Mouse (Mus musculus): ENCODE measurements around the gene Gm45021. TPM values are rescaled to one million over a fixed set of nuclear protein-coding genes. Genes with fewer than 3 reads are reported as not detected.

Gm45021 gene
- polyA plus RNA-seq (2015; fragmentation: Nextera tagmentation; extraction: Ambion mirVana), result not detected in 2 replicates

DNA sequence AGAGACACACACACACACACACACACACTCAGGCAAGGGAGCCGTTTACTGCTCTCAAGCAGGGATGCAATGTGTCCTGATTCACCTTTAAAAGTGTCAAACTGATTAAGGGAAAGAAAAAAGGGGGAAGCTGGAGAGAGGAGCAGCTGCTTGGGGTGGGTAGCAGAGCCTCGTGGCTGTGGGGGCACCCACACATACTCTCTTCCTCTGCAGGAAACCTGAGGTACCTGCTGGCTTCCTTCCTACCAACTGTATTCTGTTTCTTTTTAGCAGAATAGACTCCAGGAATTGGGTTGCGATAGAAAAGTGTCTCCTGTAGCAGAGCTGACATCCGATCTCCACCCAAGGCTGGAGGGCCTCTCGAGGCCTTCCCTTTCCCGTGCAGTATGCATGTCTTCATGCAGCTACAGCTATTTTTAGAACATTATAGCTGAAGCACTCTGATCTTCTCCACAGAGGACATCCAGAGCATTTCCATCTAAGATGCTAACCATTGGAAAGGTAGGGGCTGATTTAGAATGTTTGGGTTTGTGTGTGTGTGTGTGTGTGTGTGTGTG is at the start of gene Gm45021:
Gene Gm45021, plus strand, starts transcription at position 417 of the 557 bp plus-strand sequence.
- Histone ChIP-seq H3K9me3 (replicated peaks) (no peaks in the 10 kb centered on the region), H3K36me3 (no peaks in the 10 kb centered on the region), H3K27ac (replicated peaks) (no peak within 1 kb of the TSS), H3K9ac (replicated peaks) (no peak within 1 kb of the TSS), H3K4me3 (replicated peaks) (no peak within 1 kb of the TSS), H3K4me1 (peaks cover 9% of the 10 kb centered on the region), H3K27me3 (replicated peaks) (no peaks in the 10 kb centered on the region), H3K4me2 (no peak within 1 kb of the TSS)
- no peak for ATAC-seq (ENCODE audit: low FRiP score)
- 69% methylated on average over 6 of the region's 6 CpGs for WGBS

DNA sequence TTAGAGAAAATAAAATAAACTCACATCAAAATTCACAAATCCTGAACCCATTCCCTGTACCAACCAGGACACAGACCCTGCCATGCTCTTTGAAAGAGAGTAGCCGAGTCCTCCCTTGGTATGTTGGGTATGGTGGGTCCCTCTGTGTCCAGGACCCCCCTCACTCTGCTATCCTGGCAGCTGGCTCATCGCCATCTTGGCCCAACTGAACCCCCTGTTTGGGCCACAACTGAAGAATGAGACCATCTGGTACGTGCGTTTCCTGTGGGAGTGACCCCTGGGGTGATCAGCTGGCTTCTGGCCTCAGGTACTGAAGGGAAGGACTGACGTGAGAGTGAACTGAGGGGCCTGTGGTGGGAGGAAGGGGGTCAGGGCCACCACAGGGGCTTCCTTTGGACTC is 49.5 kb upstream of the Gm45021 start:
- H3K36me3 ChIP-seq, result peaks cover 17% of the 10 kb centered on the region
- no peak overlapping the region for H3K4me3 ChIP-seq (replicated peaks)
- H3K4me2 ChIP-seq, result no peak overlapping the region
- no peaks in the 10 kb centered on the region for H3K9me3 ChIP-seq (replicated peaks)
- H3K4me1 ChIP-seq, result peaks cover 32% of the 10 kb centered on the region
- no peak for ATAC-seq (ENCODE audit: low FRiP score)
- no peak overlapping the region for H3K27ac ChIP-seq (replicated peaks)
- no peak overlapping the region for H3K9ac ChIP-seq (replicated peaks)
- WGBS, result 63% methylated on average over 5 of the region's 5 CpGs
- no peaks in the 10 kb centered on the region for H3K27me3 ChIP-seq (replicated peaks)

DNA sequence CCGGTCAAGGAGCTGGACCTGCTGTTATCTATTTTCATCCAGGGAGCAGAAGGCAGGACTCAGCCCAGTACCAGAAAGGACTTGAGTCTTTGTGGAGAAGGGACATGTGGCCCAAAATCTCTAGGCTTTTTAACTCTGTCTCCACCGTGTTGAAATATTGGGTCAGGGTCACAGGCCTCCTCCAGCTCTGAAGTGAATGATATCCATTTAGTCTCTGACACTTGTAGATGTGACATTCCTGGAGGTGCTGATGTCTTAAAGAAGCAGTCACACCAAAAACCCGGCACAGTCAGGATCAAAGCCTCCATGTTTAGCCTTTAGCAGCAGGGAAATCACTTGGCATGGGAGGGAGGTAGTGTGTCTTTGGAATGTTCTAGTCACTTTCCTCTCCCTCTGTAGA is 48.7 kb upstream of the Gm45021 start:
- Histone ChIP-seq H3K4me1 (peaks cover 32% of the 10 kb centered on the region), H3K9ac (replicated peaks) (no peak overlapping the region), H3K27me3 (replicated peaks) (no peaks in the 10 kb centered on the region)

DNA sequence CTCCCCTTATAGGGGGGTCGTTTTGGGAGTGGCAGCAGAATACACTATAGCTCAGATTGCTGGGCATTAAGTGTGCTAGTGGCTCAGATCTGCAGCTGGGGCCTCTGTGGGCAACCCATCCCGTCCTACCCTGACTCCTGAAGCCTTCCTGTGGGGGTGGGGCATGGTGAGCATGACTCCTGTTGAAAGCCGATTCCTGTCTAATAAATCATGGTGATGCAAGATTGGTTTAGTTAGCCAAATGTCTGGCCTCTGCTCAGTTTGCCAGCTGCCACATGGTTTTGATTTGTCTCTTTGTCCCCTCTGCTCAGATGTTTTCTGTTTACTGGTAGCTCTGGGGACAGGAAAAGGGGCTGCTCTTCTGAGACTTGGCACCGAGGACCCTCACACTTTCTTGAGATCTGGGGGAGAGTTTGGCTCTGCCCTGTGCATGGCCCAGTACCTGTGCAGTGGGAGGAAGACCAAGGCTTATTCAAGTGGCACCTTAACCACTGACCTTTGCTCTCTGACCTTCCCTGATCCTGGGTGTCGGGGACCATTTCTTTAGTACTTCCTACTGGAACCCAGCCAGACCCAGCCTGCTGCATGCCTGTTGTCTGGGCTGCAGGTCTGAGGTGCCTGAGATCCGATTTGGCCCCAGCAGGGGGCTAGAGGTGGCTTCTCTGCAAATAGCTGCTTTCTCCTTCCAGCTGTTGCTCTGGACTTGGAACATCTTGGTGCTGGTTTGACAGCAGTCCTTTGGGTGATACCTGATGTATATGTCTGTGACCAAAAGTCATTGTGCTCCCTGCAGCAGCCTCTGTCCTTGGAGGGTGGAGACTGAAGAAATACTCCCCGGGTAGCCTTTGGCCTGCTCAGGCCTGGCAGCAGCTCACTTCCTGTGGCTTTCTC is 47.6 kb upstream of the Gm45021 start:
- H3K4me2 ChIP-seq, result no peak overlapping the region
- no peak overlapping the region for H3K9ac ChIP-seq (replicated peaks)
- H3K9me3 ChIP-seq (replicated peaks), result no peaks in the 10 kb centered on the region
- H3K4me3 ChIP-seq (replicated peaks), result no peak overlapping the region
- H3K36me3 ChIP-seq, result peaks cover 17% of the 10 kb centered on the region
- no peaks in the 10 kb centered on the region for H3K27me3 ChIP-seq (replicated peaks)
- no peak overlapping the region for H3K27ac ChIP-seq (replicated peaks)
- no peak for ATAC-seq (ENCODE audit: low FRiP score)
- 44% methylated on average over 7 of the region's 7 CpGs for WGBS
- H3K4me1 ChIP-seq, result peaks cover 24% of the 10 kb centered on the region

More for the DNA sequence above, 48.7 kb upstream of the Gm45021 start:
- 67% methylated on average over 3 of the region's 3 CpGs for WGBS
- Histone ChIP-seq H3K36me3 (peaks cover 17% of the 10 kb centered on the region), H3K4me2 (no peak overlapping the region), H3K27ac (replicated peaks) (no peak overlapping the region), H3K4me3 (replicated peaks) (no peak overlapping the region), H3K9me3 (replicated peaks) (no peaks in the 10 kb centered on the region)
- no peak for ATAC-seq (ENCODE audit: low FRiP score)

DNA sequence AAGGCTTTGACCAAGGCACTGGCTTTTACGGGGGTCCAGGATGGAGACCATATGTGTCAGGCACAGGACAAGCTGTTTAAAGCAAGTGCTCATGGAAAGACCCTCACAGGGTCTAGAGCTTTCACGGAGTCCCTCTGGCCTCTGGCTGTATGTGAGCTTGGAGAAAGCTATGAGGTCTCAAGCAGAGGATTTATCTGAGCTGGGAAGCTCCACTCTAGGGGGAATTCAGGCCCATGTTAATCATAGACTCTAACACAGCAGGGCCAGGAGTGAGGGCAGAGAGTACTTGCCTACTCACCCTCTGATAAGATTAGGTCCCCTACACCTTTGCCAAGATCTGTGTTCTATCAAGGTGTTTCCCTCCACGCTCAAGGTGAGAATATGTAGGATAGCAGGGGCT is 46.8 kb upstream of the Gm45021 start:
- Histone ChIP-seq H3K4me2 (no peak overlapping the region), H3K4me1 (peaks cover 21% of the 10 kb centered on the region), H3K9me3 (replicated peaks) (no peaks in the 10 kb centered on the region), H3K9ac (replicated peaks) (no peak overlapping the region), H3K36me3 (peaks cover 17% of the 10 kb centered on the region), H3K27me3 (replicated peaks) (no peaks in the 10 kb centered on the region), H3K27ac (replicated peaks) (no peak overlapping the region), H3K4me3 (replicated peaks) (no peak overlapping the region)
- WGBS, result 89% methylated on average over 3 of the region's 3 CpGs
- ATAC-seq (ENCODE audit: low FRiP score), result no peak

DNA sequence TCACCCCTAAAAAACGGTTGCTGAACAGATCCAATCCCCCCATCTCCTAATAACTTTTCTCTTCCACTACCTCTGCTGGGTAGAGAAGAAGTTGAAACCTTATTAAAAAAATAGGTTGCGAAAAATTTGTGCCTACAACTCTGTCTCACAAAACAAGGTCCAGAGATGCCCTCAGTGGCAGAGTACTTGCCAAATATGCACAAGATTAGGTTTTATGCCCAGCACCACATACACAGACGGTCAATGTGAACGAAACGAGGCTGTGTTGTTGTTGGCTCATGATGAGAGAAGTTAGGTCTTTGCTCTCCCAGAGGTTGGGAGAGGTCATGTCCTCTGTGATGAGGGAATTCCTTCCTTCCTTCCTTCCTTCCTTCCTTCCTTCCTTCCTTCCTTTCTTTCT is 44.2 kb upstream of the Gm45021 start:
- WGBS, result 78% methylated on average over 5 of the region's 5 CpGs
- Histone ChIP-seq H3K9ac (replicated peaks) (no peak overlapping the region), H3K4me3 (replicated peaks) (no peak overlapping the region), H3K27me3 (replicated peaks) (no peaks in the 10 kb centered on the region), H3K36me3 (peaks cover 13% of the 10 kb centered on the region), H3K27ac (replicated peaks) (no peak overlapping the region), H3K4me1 (no peaks in the 10 kb centered on the region), H3K4me2 (no peak overlapping the region), H3K9me3 (replicated peaks) (no peaks in the 10 kb centered on the region)
- no peak for ATAC-seq (ENCODE audit: low FRiP score)

DNA sequence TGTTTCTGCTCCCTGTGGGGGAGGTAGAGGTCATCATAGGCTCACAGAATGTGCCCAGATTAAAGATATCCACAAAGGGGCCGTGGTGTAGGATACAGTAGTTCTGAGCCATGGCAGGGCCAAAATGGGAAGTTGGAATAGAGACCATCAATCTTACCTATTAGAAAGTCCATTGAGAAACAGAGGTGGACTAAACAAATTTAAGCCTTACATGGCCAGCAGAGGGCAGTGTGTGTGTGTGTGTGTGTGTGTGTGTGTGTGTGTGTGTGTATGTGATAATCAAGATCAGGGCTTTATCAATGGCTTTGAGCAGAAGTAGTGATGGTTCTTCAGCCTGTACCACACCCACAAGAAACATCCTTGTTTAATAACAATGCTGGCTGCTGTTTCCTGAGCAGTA is 43.1 kb upstream of the Gm45021 start:
- H3K27me3 ChIP-seq (replicated peaks), result no peaks in the 10 kb centered on the region
- H3K9ac ChIP-seq (replicated peaks), result no peak overlapping the region
- H3K9me3 ChIP-seq (replicated peaks), result no peaks in the 10 kb centered on the region
- no peak overlapping the region for H3K4me3 ChIP-seq (replicated peaks)
- WGBS, result 46% methylated on average over 1 of the region's 1 CpGs
- H3K4me1 ChIP-seq, result no peaks in the 10 kb centered on the region
- peaks cover 4% of the 10 kb centered on the region for H3K36me3 ChIP-seq
- no peak overlapping the region for H3K4me2 ChIP-seq
- H3K27ac ChIP-seq (replicated peaks), result no peak overlapping the region
- ATAC-seq (ENCODE audit: low FRiP score), result 0 out of 2 replicates have a peak, but pooled peaks have one; percentile 2

DNA sequence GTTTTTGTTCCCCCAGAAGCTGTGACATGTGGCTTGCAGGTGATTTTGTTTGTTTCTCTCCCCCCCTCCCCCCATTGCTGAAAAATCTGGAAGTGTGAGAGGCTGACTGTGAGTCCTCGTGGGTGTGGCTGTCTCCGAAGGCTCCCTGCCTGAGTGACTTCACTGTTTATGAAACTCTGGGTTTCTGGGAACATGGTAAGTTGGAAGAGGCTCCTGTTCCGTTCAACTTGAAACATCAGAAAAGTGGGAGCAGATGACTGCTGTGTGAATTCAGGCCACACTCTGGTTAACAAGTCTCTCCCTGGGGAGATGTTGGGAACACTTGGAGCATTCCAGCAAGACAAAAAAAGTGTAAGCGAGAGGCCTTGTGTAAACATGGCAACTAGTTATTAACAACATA is 42.6 kb upstream of the Gm45021 start:
- Histone ChIP-seq H3K36me3 (peaks cover 4% of the 10 kb centered on the region), H3K4me3 (replicated peaks) (no peak overlapping the region), H3K9me3 (replicated peaks) (no peaks in the 10 kb centered on the region), H3K4me1 (no peaks in the 10 kb centered on the region), H3K27me3 (replicated peaks) (no peaks in the 10 kb centered on the region), H3K27ac (replicated peaks) (no peak overlapping the region), H3K4me2 (no peak overlapping the region), H3K9ac (replicated peaks) (no peak overlapping the region)
- ATAC-seq (ENCODE audit: low FRiP score), result 0 out of 2 replicates have a peak, but pooled peaks have one; percentile 1
- WGBS, result 75% methylated on average over 4 of the region's 4 CpGs

DNA sequence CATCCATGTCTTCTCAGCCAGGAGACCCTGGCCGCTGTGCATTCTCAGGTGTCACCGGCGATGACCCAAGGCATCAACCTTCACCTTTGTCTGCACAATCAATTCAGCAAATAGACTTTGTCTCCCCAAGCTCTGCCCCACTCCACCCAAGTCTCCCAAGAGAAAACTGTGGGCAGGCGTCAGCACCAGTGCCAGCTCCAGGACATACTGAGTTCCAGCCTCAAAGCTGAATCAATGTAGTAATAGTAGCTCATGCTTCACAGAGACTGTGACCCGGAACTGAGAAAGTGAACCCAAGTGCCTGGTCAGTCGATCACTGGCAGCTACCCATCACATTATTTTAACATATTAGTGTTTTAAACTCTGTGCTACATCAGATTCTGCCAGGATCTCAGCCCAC is 41.1 kb upstream of the Gm45021 start:
- H3K4me3 ChIP-seq (replicated peaks), result no peak overlapping the region
- no peak overlapping the region for H3K27ac ChIP-seq (replicated peaks)
- no peaks in the 10 kb centered on the region for H3K36me3 ChIP-seq
- H3K4me1 ChIP-seq, result no peaks in the 10 kb centered on the region
- no peak overlapping the region for H3K4me2 ChIP-seq
- H3K27me3 ChIP-seq (replicated peaks), result no peaks in the 10 kb centered on the region
- no peaks in the 10 kb centered on the region for H3K9me3 ChIP-seq (replicated peaks)
- WGBS, result 90% methylated on average over 6 of the region's 6 CpGs
- no peak overlapping the region for H3K9ac ChIP-seq (replicated peaks)
- no peak for ATAC-seq (ENCODE audit: low FRiP score)

DNA sequence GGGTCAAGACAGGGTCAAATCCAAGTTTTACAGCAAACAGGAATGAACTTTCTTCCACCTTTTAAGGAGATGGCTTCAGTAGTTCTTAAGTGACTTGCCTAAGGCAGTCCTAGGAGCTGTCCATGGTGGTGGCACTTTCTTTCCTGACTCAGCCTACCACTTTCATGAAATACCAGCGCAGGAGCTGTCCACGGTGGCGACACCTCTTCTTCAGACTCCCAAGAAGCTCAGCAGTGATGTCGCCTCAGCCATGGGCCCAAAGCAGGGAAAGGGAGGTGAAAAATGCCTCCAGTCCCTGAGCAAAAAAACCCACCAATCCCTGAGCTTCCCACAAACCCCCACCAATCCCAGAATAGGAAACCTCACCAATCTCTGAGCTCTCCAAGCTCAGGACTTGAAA is 36.5 kb upstream of the Gm45021 start:
- H3K4me2 ChIP-seq, result no peak overlapping the region
- ATAC-seq (ENCODE audit: low FRiP score), result no peak
- WGBS, result 63% methylated on average over 4 of the region's 4 CpGs
- H3K9ac ChIP-seq (replicated peaks), result no peak overlapping the region
- H3K36me3 ChIP-seq, result peaks cover 4% of the 10 kb centered on the region; the same call in 1 of the 2 replicates
- H3K4me3 ChIP-seq (replicated peaks), result no peak overlapping the region
- no peak overlapping the region for H3K27ac ChIP-seq (replicated peaks)
- H3K4me1 ChIP-seq, result peaks cover 20% of the 10 kb centered on the region
- no peaks in the 10 kb centered on the region for H3K27me3 ChIP-seq (replicated peaks)
- H3K9me3 ChIP-seq (replicated peaks), result no peaks in the 10 kb centered on the region

DNA sequence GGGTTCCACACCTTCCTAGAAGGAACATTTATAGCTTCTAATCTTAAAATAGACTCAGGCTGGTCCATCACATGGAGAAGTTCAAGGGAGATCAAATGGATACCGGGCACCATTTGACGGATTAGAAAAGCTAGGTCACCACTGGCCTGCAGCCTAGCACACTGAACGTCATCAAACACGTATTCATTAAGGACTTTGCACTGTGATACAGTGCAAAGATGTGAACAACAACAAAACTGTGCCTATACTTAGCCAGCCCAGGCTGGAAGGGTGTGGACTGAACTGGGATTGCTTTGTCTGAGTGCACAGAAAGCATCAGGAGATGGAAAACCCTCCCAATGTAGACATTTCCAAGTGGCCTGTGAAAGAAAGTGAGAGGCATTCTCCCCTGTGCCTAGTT is 35.6 kb upstream of the Gm45021 start:
- Histone ChIP-seq H3K9me3 (replicated peaks) (no peaks in the 10 kb centered on the region), H3K4me2 (peak overlapping the region; percentile 71), H3K9ac (replicated peaks) (peak overlapping the region; percentile 70), H3K36me3 (peaks cover 12% of the 10 kb centered on the region), H3K4me3 (replicated peaks) (peak overlapping the region; percentile 56), H3K27ac (replicated peaks) (peak overlapping the region; percentile 97), H3K4me1 (peaks cover 20% of the 10 kb centered on the region), H3K27me3 (replicated peaks) (no peaks in the 10 kb centered on the region)
- WGBS, result 80% methylated on average over 4 of the region's 4 CpGs
- peak; percentile 19 for ATAC-seq (ENCODE audit: low FRiP score)
